Mouse (Mus musculus): ENCODE data around the gene Zfp14. TPM values are rescaled to one million over a fixed set of nuclear protein-coding genes. Genes with fewer than 3 reads are reported as not detected.

The Zfp14 gene
- total and polyA plus RNA-seq, 3 experiments: 0.25 to 0.39 TPM; not detected in 1

GRCm38 (mm10) chr7:30009321-30010085, 41.7 kb downstream of the Zfp14 start:
- TF ChIP-seq CTCF (IDR thresholded peaks at IDR 0.05 in 2 of 3, conservative IDR thresholded peaks at IDR 0.05 in 1 of 3; ENCODE audit: control insufficient read depth in 1 of 3, insufficient read depth in 1 of 3, low read depth in 2 of 3, low read length in 3 of 3, poor library complexity in 1 of 3, severe bottlenecking in 1 of 3) (no peak), RCOR1 (IDR thresholded peaks at IDR 0.05; ENCODE audit: low read depth, low read length) (no peak)
- H3K9me3 ChIP-seq (replicated peaks; ENCODE audit: insufficient read depth, low read length): no peaks in the 10 kb centered on the region
- no peak for DNase-seq (ENCODE audit: low read depth, low spot score)
- no peaks in the 10 kb centered on the region for H3K27me3 ChIP-seq (ENCODE audit: control insufficient read depth in 1 of 2, insufficient read depth in 2 of 2, low read length in 2 of 2)
- H3K4me3 ChIP-seq (ENCODE audit: control insufficient read depth in 1 of 2, insufficient read depth in 1 of 2, low read depth in 2 of 2, low read length in 2 of 2): no peak overlapping the region
- H3K4me1 ChIP-seq (ENCODE audit: control insufficient read depth in 1 of 2, insufficient read depth in 2 of 2, low read length in 2 of 2): no peaks in the 10 kb centered on the region
- no peaks in the 10 kb centered on the region; a peak in 1 of 4 replicates for H3K36me3 ChIP-seq (ENCODE audit: control insufficient read depth in 1 of 2, insufficient read depth in 2 of 2, low read length in 2 of 2)
- no peaks in the 10 kb centered on the region for H3K79me2 ChIP-seq (ENCODE audit: control insufficient read depth, insufficient read depth, low read length, poor library complexity)
- H3K27ac ChIP-seq (ENCODE audit: control insufficient read depth, low read depth, low read length): no peak overlapping the region
- H3K9ac ChIP-seq (ENCODE audit: control insufficient read depth, low read depth, low read length, poor library complexity, severe bottlenecking): no peak overlapping the region

- Histone ChIP-seq H3K9ac (ENCODE audit: control insufficient read depth, low read depth, low read length, poor library complexity, severe bottlenecking) (no peak overlapping the region), H3K79me2 (ENCODE audit: control insufficient read depth, insufficient read depth, low read length, poor library complexity) (no peaks in the 10 kb centered on the region), H3K27ac (ENCODE audit: control insufficient read depth, low read depth, low read length) (no peak overlapping the region), H3K36me3 (ENCODE audit: control insufficient read depth in 1 of 2, insufficient read depth in 2 of 2, low read length in 2 of 2) (no peaks in the 10 kb centered on the region; a peak in 1 of 4 replicates), H3K4me1 (ENCODE audit: control insufficient read depth in 1 of 2, insufficient read depth in 2 of 2, low read length in 2 of 2) (no peaks in the 10 kb centered on the region), H3K9me3 (replicated peaks; ENCODE audit: insufficient read depth, low read length) (no peaks in the 10 kb centered on the region), H3K4me3 (ENCODE audit: control insufficient read depth in 1 of 2, insufficient read depth in 1 of 2, low read depth in 2 of 2, low read length in 2 of 2) (no peak overlapping the region), H3K27me3 (ENCODE audit: control insufficient read depth in 1 of 2, insufficient read depth in 2 of 2, low read length in 2 of 2) (no peaks in the 10 kb centered on the region)
- TF ChIP-seq USF1 (IDR thresholded peaks at IDR 0.05; ENCODE audit: low read depth, low read length) (no peak), TBP (IDR thresholded peaks at IDR 0.05; ENCODE audit: low read depth, low read length) (no peak), BHLHE40 (IDR thresholded peaks at IDR 0.05; ENCODE audit: borderline replicate concordance, low read depth, low read length) (no peak), ZMIZ1 (IDR thresholded peaks at IDR 0.05; ENCODE audit: low read depth, low read length) (no peak), GATA1 (IDR thresholded peaks at IDR 0.05; ENCODE audit: low read depth, low read length) (no peak), UBTF (IDR thresholded peaks at IDR 0.05; ENCODE audit: borderline replicate concordance, insufficient read depth, low read depth, low read length) (no peak), ZNF384 (IDR thresholded peaks at IDR 0.05; ENCODE audit: low read depth, low read length) (no peak), MEF2A (IDR thresholded peaks at IDR 0.05; ENCODE audit: extremely low read depth, insufficient replicate concordance, low read depth, low read length, poor library complexity, severe bottlenecking) (no peak), USF2 (IDR thresholded peaks at IDR 0.05; ENCODE audit: borderline replicate concordance in 1 of 2, insufficient read depth in 1 of 2, low read depth in 1 of 2, low read length in 2 of 2) (no peak), KAT2A (conservative IDR thresholded peaks at IDR 0.05; ENCODE audit: low read depth, low read length) (no peak), POLR2AphosphoS2 (IDR thresholded peaks at IDR 0.05; ENCODE audit: low read length) (no peak), NELFE (IDR thresholded peaks at IDR 0.05; ENCODE audit: low read depth, low read length) (no peak), MYC (IDR thresholded peaks at IDR 0.05; ENCODE audit: low read depth, low read length) (no peak), MAX (IDR thresholded peaks at IDR 0.05; ENCODE audit: low read length) (no peak)
- no peak for DNase-seq (ENCODE audit: low read depth, low spot score)
Observed at GRCm38 (mm10) chr7:30008020-30008690, 43.0 kb downstream of the Zfp14 start.

Measured in MEL (cell line).